Mouse (Mus musculus) C3H10T1/2 (cell line): ENCODE data around the gene Blcap. TPM values are rescaled to one million over a fixed set of nuclear protein-coding genes. Genes with fewer than 3 reads are reported as not detected.

Source experiments
- polyA plus RNA-seq, 2 experiments: library from polyadenylated mRNA; unstranded; fragments of >200 nt; fragmentation: generic; extraction: Trizol; gene quantifications; one replicate each; pipeline ENCODE4 v1.2.1; 2012; ENCODE audit warnings: missing spikeins in 2 of 2

Gene Blcap
- 10 to 100 TPM; 11.1 to 26.6 TPM for polyA plus RNA-seq

GRCm38 (mm10) chr2:157571224-157571832 is at the start of gene Blcap:
TSS of gene Blcap (minus strand) at chr2:157571274.

GRCm38 (mm10) chr2:157559858-157560257 is 11.2 kb downstream of the Blcap start, which contains the start of gene Nnat:
TSS of gene Nnat (plus strand) at chr2:157560078.

Other genes with a start within 250 kb of the Blcap start
- gene Ghrh, start 223.8 kb downstream of the Blcap start, polyA plus RNA-seq: not detected
- 10 to 100 TPM; 45.3 to 64.4 TPM for gene Manbal, start 203.7 kb downstream of the Blcap start, polyA plus RNA-seq
- 10 to 100 TPM; 21.5 to 40.4 TPM for gene Src, start 152.8 kb downstream of the Blcap start, polyA plus RNA-seq
- gene Nnat, start 11.2 kb downstream of the Blcap start, polyA plus RNA-seq: 1 to 10 TPM in 1 of 2 experiments, under 1 TPM in 1; 0.02 to 1.0 TPM
- 10 to 100 TPM; 29.8 to 32.1 TPM for gene Ctnnbl1, start 166.1 kb upstream of the Blcap start, polyA plus RNA-seq